Mouse (Mus musculus) lung, embryonic 16.5 days (tissue): Measurements from ENCODE around the gene Vwf. TPM values are rescaled to one million over a fixed set of nuclear protein-coding genes. Genes with fewer than 3 reads are reported as not detected.

ENCODE experiments used
- ATAC-seq: fragments of 200-750 bp; cut with Nextera tagmentation; 2 replicates; pipeline ENCODE4 v1.8.0; 2017; ENCODE audit warnings: low read depth, mild to moderate bottlenecking, moderate library complexity
- H3K27ac ChIP-seq: fragments of 300-500 bp; sonication (generic); 2 replicates; pipeline ENCODE4 v1.5.1; 2014; ENCODE audit warnings: mild to moderate bottlenecking, control low read depth, low read length
- H3K27me3 ChIP-seq: fragments of 300-500 bp; sonication (generic); 2 replicates; pipeline ENCODE4 v1.6.1; 2014; ENCODE audit warnings: low read depth, low read length, mixed read lengths; ENCODE audit not compliant: control insufficient read depth, insufficient read depth
- H3K36me3 ChIP-seq: fragments of 300-500 bp; sonication (generic); 2 replicates; pipeline ENCODE4 v1.6.1; 2014; ENCODE audit warnings: low read length; ENCODE audit not compliant: control insufficient read depth, insufficient read depth
- H3K4me1 ChIP-seq: fragments of 300-500 bp; sonication (generic); replicated peaks from 2 replicates; pipeline ENCODE4 v1.6.1; 2014; ENCODE audit warnings: low read length, mixed read lengths; ENCODE audit not compliant: control insufficient read depth, insufficient read depth
- H3K4me2 ChIP-seq: fragments of 300-500 bp; sonication (generic); 2 replicates; pipeline ENCODE4 v1.6.1; 2014; ENCODE audit warnings: low read depth, low read length, control low read depth
- H3K4me3 ChIP-seq: fragments of 300-500 bp; sonication (generic); 2 replicates; pipeline ENCODE4 v1.5.1; 2014; ENCODE audit warnings: mild to moderate bottlenecking, low read length, control low read depth
- H3K9ac ChIP-seq: fragments of 300-500 bp; sonication (generic); 2 replicates; pipeline ENCODE4 v1.6.1; 2014; ENCODE audit warnings: low read length, control low read depth
- H3K9me3 ChIP-seq: fragments of 300-500 bp; sonication (generic); 2 replicates; pipeline ENCODE4 v1.6.1; 2016; ENCODE audit warnings: low read length; ENCODE audit not compliant: control insufficient read depth
- WGBS: fragments of 180-500 bp; shearing (Covaris S2); extraction: QIAGEN DNeasy Blood & Tissue Kit; methylation state at CpG from one replicate; pipeline ENCODE4 v1.1.7; 2014; 5-methylcytosine and 5-hydroxymethylcytosine counted together
- polyA plus RNA-seq: library from polyadenylated mRNA; unstranded; fragments of >200 nt; fragmentation: Nextera tagmentation; extraction: Ambion mirVana; gene quantifications from 2 replicates; pipeline ENCODE4 v1.2.1, GENCODE M21; 2015

Gene Vwf
- polyA plus RNA-seq, 1 experiment from 2014 or later = 21.6 TPM

- H3K4me1 ChIP-seq = no peaks in the 10 kb centered on the region
Observed at GRCm38 (mm10) chr6:125620764-125621163, 74.2 kb downstream of the Vwf start.

GRCm38 (mm10) chr6:125622434-125622833 lies 75.9 kb downstream of the Vwf start:
- 44% methylated on average over 2 of the region's 2 CpGs for WGBS

More at GRCm38 (mm10) chr6:125620764-125621163, 74.2 kb downstream of the Vwf start:
- Histone ChIP-seq H3K9ac (no peak overlapping the region), H3K36me3 (no peaks in the 10 kb centered on the region), H3K4me2 (no peak overlapping the region), H3K4me3 (no peak overlapping the region), H3K9me3 (no peaks in the 10 kb centered on the region), H3K27ac (no peak overlapping the region), H3K27me3 (no peaks in the 10 kb centered on the region)
- no peak for ATAC-seq
- whole genome bisulfite sequencing = 38% methylated on average over 6 of the region's 6 CpGs

GRCm38 (mm10) chr6:125640486-125640885 lies 93.9 kb downstream of the Vwf start:
- 35% methylated on average over 4 of the region's 4 CpGs for WGBS
- no peak overlapping the region for H3K4me3 ChIP-seq
- no peaks in the 10 kb centered on the region for H3K36me3 ChIP-seq
- no peak overlapping the region for H3K4me2 ChIP-seq
- H3K27me3 ChIP-seq = no peaks in the 10 kb centered on the region
- no peaks in the 10 kb centered on the region for H3K9me3 ChIP-seq
- ATAC-seq = no peak
- H3K9ac ChIP-seq = no peak overlapping the region
- no peak overlapping the region for H3K27ac ChIP-seq
- no peaks in the 10 kb centered on the region for H3K4me1 ChIP-seq

More at GRCm38 (mm10) chr6:125622434-125622833, 75.9 kb downstream of the Vwf start:
- Histone ChIP-seq H3K27me3 (no peaks in the 10 kb centered on the region), H3K4me3 (no peak overlapping the region), H3K9ac (no peak overlapping the region), H3K36me3 (no peaks in the 10 kb centered on the region), H3K4me2 (no peak overlapping the region), H3K9me3 (no peaks in the 10 kb centered on the region), H3K27ac (no peak overlapping the region), H3K4me1 (no peaks in the 10 kb centered on the region)
- no peak for ATAC-seq

- H3K4me1 ChIP-seq = no peaks in the 10 kb centered on the region
- 69% methylated on average over 8 of the region's 8 CpGs for WGBS
- H3K27me3 ChIP-seq = no peaks in the 10 kb centered on the region
- no peaks in the 10 kb centered on the region for H3K9me3 ChIP-seq
- H3K36me3 ChIP-seq = no peaks in the 10 kb centered on the region
- no peak for ATAC-seq
- no peak overlapping the region for H3K4me2 ChIP-seq
- H3K27ac ChIP-seq = no peak overlapping the region
- no peak overlapping the region for H3K9ac ChIP-seq
- no peak overlapping the region for H3K4me3 ChIP-seq
Observed at GRCm38 (mm10) chr6:125641146-125641545, 94.6 kb downstream of the Vwf start.

GRCm38 (mm10) chr6:125648964-125649363 lies 102.4 kb downstream of the Vwf start:
- H3K4me2 ChIP-seq = no peak overlapping the region
- 60% methylated on average over 12 of the region's 12 CpGs for WGBS
- no peak overlapping the region for H3K4me3 ChIP-seq
- no peaks in the 10 kb centered on the region for H3K36me3 ChIP-seq
- no peaks in the 10 kb centered on the region for H3K27me3 ChIP-seq
- no peak overlapping the region for H3K9ac ChIP-seq
- no peaks in the 10 kb centered on the region for H3K4me1 ChIP-seq
- no peak overlapping the region for H3K27ac ChIP-seq
- no peaks in the 10 kb centered on the region for H3K9me3 ChIP-seq
- ATAC-seq = no peak

- no peak overlapping the region for H3K9ac ChIP-seq
- no peak for ATAC-seq
- WGBS = 69% methylated on average over 3 of the region's 3 CpGs
- H3K9me3 ChIP-seq = no peaks in the 10 kb centered on the region
- H3K27ac ChIP-seq = no peak overlapping the region
- H3K36me3 ChIP-seq = no peaks in the 10 kb centered on the region
- H3K4me3 ChIP-seq = no peak overlapping the region
- H3K4me2 ChIP-seq = no peak overlapping the region
- no peaks in the 10 kb centered on the region for H3K27me3 ChIP-seq
- H3K4me1 ChIP-seq = no peaks in the 10 kb centered on the region
Observed at GRCm38 (mm10) chr6:125651335-125651734, 104.8 kb downstream of the Vwf start.

- Histone ChIP-seq H3K4me3 (no peak overlapping the region), H3K27ac (no peak overlapping the region), H3K27me3 (no peaks in the 10 kb centered on the region), H3K9me3 (no peaks in the 10 kb centered on the region), H3K4me1 (no peaks in the 10 kb centered on the region), H3K9ac (no peak overlapping the region), H3K36me3 (no peaks in the 10 kb centered on the region), H3K4me2 (no peak overlapping the region)
- 69% methylated on average over 1 of the region's 1 CpGs for WGBS
- no peak for ATAC-seq
Observed at GRCm38 (mm10) chr6:125653416-125653815, 106.8 kb downstream of the Vwf start.

GRCm38 (mm10) chr6:125656921-125657320 lies 110.3 kb downstream of the Vwf start:
- H3K9me3 ChIP-seq = no peaks in the 10 kb centered on the region
- H3K4me1 ChIP-seq = no peaks in the 10 kb centered on the region
- H3K36me3 ChIP-seq = no peaks in the 10 kb centered on the region
- H3K4me2 ChIP-seq = no peak overlapping the region
- 73% methylated on average over 13 of the region's 13 CpGs for WGBS
- no peak for ATAC-seq
- no peaks in the 10 kb centered on the region for H3K27me3 ChIP-seq
- H3K9ac ChIP-seq = no peak overlapping the region
- H3K4me3 ChIP-seq = no peak overlapping the region
- no peak overlapping the region for H3K27ac ChIP-seq

- H3K4me1 ChIP-seq = no peaks in the 10 kb centered on the region
- WGBS = 72% methylated on average over 5 of the region's 5 CpGs
- no peak overlapping the region for H3K27ac ChIP-seq
- H3K4me2 ChIP-seq = no peak overlapping the region
- H3K4me3 ChIP-seq = no peak overlapping the region
- no peaks in the 10 kb centered on the region for H3K9me3 ChIP-seq
- ATAC-seq = no peak
- H3K9ac ChIP-seq = no peak overlapping the region
- H3K36me3 ChIP-seq = no peaks in the 10 kb centered on the region
- no peaks in the 10 kb centered on the region for H3K27me3 ChIP-seq
Observed at GRCm38 (mm10) chr6:125657966-125658365, 111.4 kb downstream of the Vwf start.
